Mouse (Mus musculus): ENCODE measurements around the gene Pcsk4. TPM values are rescaled to one million over a fixed set of nuclear protein-coding genes. Genes with fewer than 3 reads are reported as not detected.
"Not testable (repeated sequence)": the region's sequence is repeated elsewhere in the genome, so short reads cannot be mapped to it uniquely, and the experiment has no call there.

The Pcsk4 gene
- total RNA-seq, 2 experiments from 2014 or later = not detected

DNA sequence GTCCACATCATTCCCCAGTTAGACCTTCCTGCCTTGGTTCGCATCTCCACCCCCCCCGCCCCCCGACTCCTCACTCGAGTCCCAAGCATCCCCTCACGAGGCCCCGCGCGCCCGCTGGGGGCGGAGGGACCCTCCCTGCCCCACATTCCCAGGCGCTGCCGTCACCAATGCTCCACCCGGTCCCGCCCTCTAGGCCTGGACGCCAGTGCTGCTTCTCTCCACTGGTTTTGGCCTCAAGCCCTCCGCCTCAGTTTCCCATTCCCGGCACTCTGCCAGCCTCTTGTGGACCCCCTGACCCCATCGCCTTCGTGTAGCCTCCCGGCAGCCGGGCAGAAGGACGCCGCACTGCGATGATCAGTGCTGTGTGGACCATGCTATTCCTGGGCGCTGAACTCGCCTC, 19.7 kb upstream of the Pcsk4 start:
- no peak for ATAC-seq (replicated peaks; ENCODE audit: low FRiP score, poor library complexity, severe bottlenecking)

DNA sequence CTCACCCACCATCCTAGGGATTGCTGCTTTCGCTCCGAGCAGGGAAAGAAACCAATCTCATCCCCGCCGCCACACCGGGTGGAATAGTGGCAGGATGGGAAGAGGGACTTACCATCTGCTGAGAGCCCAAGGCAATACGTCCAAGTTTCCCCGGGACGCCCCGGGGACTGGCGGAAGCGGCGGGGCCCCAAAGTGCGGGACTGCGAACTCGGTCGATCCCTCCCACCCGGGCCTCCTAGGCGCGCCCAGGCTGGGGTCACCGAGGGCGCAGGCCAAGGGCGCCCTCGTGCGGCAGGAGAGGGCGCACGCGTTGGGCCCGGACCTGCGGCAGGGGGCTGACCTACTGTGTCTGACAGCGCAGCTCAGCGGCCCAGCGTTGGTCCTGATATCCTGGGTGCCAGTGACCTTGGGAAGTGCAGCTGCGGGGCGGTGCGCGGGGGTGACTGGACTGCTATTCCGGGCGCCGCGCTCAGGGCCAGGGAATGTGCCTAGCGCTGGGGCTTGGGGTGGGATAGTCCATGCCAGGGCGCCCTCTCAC, 19.0 kb upstream of the Pcsk4 start, which contains the start of gene Adamtsl5:
Adamtsl5 (minus strand) TSS at position 169 of the 538 bp plus-strand sequence.
- peak; percentile 20 for ATAC-seq (replicated peaks; ENCODE audit: low FRiP score, poor library complexity, severe bottlenecking)

GRCm38 (mm10) chr10:80347514-80347967, 18.2 kb upstream of the Pcsk4 start:
- ATAC-seq (replicated peaks; ENCODE audit: low FRiP score, poor library complexity, severe bottlenecking) = no peak

DNA sequence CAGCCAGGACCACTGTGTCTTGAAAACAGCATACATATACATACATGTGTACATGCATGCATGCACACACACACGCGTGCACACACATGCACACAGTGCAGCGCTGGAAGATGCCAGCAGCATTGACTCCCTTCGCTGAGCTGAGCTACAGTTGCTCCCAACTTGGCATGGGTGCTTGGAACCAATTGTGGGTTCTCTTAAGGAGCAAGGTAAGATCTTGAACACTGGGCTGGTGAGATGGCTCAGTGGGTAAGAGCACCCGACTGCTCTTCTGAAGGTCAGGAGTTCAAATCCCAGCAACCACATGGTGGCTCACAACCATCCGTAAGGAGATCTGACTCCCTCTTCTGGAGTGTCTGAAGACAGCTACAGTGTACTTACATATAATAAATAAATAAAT, 16.6 kb upstream of the Pcsk4 start:
- ATAC-seq (replicated peaks; ENCODE audit: low FRiP score, poor library complexity, severe bottlenecking) = not testable (repeated sequence)

DNA sequence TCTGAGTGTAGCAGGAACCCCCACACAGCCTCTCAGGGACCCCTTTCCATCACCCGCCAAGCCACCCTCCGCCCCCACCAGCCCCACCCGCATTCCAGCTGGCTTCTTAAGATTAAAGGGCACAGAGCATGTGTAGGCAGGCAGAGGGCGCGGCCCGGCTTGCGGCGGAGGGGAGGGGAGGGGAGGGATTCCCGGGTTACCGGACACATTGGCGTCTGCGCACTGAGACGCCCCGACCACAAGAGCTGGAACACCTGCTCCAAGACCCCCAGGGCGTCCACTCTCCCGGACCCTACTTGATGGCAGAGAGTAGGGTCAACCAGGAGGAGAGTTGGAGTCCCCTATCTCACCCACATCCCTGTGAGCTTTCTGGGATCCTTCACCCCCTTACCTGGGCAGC, 15.8 kb upstream of the Pcsk4 start:
- ATAC-seq (replicated peaks; ENCODE audit: low FRiP score, poor library complexity, severe bottlenecking) = peak; percentile 41

GRCm38 (mm10) chr10:80344131-80344661, 14.9 kb upstream of the Pcsk4 start:
- peak; percentile 71 for ATAC-seq (replicated peaks; ENCODE audit: low FRiP score, poor library complexity, severe bottlenecking)

GRCm38 (mm10) chr10:80343425-80343895, 14.2 kb upstream of the Pcsk4 start:
- 0 out of 2 replicates have a peak, but pooled peaks have one; percentile 6 for ATAC-seq (replicated peaks; ENCODE audit: low FRiP score, poor library complexity, severe bottlenecking)

GRCm38 (mm10) chr10:80342749-80343424, 13.6 kb upstream of the Pcsk4 start:
- ATAC-seq (replicated peaks; ENCODE audit: low FRiP score, poor library complexity, severe bottlenecking) = no peak

DNA sequence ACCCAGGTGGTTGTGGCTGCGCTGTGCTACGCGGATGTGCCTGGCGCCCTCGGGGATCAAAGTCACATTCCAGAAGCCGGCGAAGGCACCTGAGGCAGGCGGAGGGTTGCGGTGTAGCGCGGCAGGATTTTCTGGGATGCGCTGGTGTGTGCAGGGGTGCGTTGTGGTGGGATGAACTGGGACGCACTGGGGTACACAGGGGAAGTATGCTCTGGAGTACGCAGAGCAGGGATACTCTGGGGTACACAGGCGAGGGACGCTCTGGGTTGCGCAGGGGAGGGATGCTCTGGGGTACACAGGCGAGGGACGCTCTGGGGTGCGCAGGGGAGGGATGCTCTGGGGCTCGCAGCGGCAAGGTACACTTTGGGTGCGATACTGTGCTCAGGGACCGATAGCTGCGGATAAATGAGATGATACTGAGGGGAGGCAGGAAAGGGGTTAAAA, 13.0 kb upstream of the Pcsk4 start:
- no peak for ATAC-seq (replicated peaks; ENCODE audit: low FRiP score, poor library complexity, severe bottlenecking)

DNA sequence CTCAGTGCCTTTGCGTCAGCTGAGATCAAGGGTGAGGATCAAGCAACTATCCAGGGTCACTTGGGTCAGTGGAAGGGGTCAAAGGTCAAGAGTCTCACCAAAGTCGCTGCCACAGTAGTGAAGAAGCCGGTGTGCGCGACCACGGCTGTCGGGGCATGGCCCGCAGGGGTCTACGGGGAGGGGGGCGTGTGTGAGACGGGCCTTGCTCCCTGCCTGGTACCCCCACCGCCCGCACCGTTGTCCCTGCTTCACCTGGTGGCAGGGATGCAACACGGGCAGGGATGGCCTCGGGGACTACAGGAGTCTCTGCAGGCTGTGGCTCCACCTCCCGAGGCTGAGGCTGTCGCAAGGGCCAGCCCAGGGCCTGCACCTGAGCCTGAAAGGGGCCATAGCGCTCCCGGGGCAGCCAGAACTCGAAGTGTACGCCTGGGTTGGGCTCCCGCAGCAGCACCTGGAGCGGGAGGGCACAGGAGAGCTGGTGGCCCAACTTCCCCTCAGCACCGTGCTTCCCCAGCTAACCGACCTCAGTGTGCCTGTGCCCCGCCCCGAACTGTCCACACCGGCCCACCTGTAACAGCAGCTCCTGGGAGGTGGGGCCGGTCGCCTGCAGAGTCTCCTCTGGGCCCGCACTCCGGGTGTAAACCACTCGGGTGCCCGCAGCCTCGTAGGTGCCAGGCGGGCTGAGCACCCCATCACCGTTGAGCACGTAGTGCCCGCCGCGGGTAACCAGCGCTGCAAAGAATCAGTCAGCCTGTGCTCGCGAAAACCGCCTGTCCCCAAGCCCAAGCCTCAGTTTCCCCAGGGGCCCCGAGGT, 12.4 kb upstream of the Pcsk4 start:
- no peak for ATAC-seq (replicated peaks; ENCODE audit: low FRiP score, poor library complexity, severe bottlenecking)

DNA sequence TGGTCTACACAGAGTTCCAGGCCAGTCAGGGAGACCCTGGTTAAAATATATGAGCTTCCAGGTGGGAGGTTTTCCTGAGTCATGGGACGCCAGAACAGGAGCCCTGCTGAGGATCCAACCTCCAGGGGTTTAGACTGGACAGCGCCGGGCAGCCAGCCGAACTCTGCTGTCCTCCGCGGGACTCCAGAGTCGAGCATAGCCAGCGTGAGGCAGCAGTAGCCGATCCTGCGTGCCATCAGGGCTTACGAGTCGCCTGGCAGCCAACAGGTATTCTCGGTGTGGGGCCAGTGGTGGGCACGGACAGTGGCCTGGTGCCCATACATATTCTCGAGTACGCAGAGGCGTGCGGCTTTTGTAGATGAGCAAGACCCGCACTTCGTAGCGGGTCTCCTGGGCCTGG, 11.7 kb upstream of the Pcsk4 start:
- no peak for ATAC-seq (replicated peaks; ENCODE audit: low FRiP score, poor library complexity, severe bottlenecking)

- ATAC-seq (replicated peaks; ENCODE audit: low FRiP score, poor library complexity, severe bottlenecking) = peak; percentile 63
These were observed 10.8 kb upstream of the Pcsk4 start for GRCm38 (mm10) chr10:80339941-80340750.

GRCm38 (mm10) chr10:80336263-80336662, 7.0 kb upstream of the Pcsk4 start:
- no peak for ATAC-seq (replicated peaks; ENCODE audit: low FRiP score, poor library complexity, severe bottlenecking)

DNA sequence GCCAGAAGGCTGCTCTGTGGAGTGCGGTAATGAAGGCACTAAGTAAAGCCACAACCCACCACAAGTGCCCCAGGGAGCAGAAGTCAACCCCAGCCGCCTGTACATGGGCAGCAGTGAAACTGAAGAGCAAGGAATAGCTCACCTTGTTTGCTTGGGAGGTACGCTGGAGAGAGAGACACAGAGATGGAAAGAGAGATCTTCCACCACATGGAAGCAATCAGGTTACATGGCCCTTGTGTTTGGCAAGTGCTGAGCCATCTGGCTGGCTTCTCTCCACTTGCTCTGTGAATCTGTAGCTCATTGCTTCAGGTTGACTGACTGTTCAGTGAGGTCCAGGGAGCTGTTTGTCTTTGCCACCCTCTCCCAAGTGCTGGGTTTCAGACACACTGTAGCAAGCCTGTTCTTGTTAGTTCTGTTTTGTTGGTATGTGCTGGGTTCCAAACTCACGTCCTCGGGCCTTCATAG, 3.3 kb upstream of the Pcsk4 start:
- peak; percentile 3; the same call in 1 of the 2 replicates for ATAC-seq (replicated peaks; ENCODE audit: low FRiP score, poor library complexity, severe bottlenecking)

GRCm38 (mm10) chr10:80331636-80332524, 2.6 kb upstream of the Pcsk4 start:
- peak; percentile 80 for ATAC-seq (replicated peaks; ENCODE audit: low FRiP score, poor library complexity, severe bottlenecking)

GRCm38 (mm10) chr10:80330888-80331287, 1.6 kb upstream of the Pcsk4 start:
- ATAC-seq (replicated peaks; ENCODE audit: low FRiP score, poor library complexity, severe bottlenecking) = no peak

GRCm38 (mm10) chr10:80330084-80330483, 786 bp upstream of the Pcsk4 start:
- no peak for ATAC-seq (replicated peaks; ENCODE audit: low FRiP score, poor library complexity, severe bottlenecking)

DNA sequence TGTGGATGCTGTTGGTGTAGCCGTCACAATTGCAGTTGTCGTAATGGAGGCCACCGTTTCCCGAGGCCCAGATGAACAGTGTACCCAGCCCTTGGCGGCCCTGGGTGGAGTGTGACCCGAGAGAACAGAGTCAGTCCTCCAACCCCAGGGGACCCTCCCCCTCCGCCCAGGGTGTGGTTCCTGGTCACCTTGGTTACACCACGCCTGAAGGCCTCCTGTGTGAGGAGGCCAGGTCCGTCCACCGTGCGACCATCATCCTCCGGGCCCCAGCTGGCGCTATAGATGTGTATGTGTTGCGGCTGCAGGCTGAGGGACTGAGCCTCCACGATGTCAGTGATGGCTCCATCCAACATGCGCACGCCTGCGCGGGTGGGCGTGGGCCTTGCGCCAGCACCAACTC, 4.3 kb downstream of the Pcsk4 start:
- ATAC-seq (replicated peaks; ENCODE audit: low FRiP score, poor library complexity, severe bottlenecking) = no peak

Data from erythroid progenitor cell, adult 5-6 weeks (primary cell).